Mouse (Mus musculus): ENCODE measurements around the gene Ctsk. TPM values are rescaled to one million over a fixed set of nuclear protein-coding genes. Genes with fewer than 3 reads are reported as not detected.

Gene Ctsk
- total and polyA plus RNA-seq, 2 experiments from 2014 or later, result 3.6 to 7.7 TPM

DNA sequence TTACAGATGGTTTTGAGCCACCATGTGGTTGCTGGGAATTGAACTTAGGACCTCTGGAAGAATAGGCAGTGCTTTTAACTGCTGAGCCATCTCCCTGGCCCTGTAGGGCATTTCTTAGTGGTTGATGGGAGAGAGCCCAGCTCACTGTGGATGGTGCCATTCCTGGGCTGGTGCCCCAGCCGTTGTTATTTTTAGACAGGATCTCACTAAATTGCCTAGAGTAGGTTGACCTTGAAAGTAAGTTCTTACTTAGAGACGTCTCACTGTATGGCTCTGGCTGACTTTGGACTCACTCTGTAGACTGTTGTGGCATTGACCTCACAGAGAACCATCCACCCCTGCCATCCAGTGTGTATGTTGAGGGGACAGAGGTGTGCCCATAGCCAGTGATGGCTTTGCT, 827 bp upstream of the Ctsk start:
- ATAC-seq (ENCODE audit: low FRiP score), result no peak
- Histone ChIP-seq H3K27me3 (ENCODE audit: insufficient read depth, low read length) (no peaks in the 10 kb centered on the region), H3K4me1 (ENCODE audit: insufficient read depth, low read length) (no peaks in the 10 kb centered on the region), H3K4me3 (ENCODE audit: low read depth, low read length) (no peak overlapping the region), H3K4me2 (ENCODE audit: low read depth, low read length, poor library complexity, severe bottlenecking) (no peak overlapping the region), H3K27ac (ENCODE audit: low read depth, low read length) (no peak overlapping the region), H3K36me3 (ENCODE audit: insufficient read depth, low read length) (peaks cover 23% of the 10 kb centered on the region), H3K9me3 (ENCODE audit: low read length) (no peaks in the 10 kb centered on the region), H3K9ac (replicated peaks; ENCODE audit: low read length, poor library complexity, severe bottlenecking) (no peak overlapping the region)
- no peak for DNase-seq (ENCODE audit: low spot score)
- TF ChIP-seq CTCF (IDR thresholded peaks at IDR 0.05), result no peak
- WGBS, result 94% methylated on average over 2 of the region's 2 CpGs

DNA sequence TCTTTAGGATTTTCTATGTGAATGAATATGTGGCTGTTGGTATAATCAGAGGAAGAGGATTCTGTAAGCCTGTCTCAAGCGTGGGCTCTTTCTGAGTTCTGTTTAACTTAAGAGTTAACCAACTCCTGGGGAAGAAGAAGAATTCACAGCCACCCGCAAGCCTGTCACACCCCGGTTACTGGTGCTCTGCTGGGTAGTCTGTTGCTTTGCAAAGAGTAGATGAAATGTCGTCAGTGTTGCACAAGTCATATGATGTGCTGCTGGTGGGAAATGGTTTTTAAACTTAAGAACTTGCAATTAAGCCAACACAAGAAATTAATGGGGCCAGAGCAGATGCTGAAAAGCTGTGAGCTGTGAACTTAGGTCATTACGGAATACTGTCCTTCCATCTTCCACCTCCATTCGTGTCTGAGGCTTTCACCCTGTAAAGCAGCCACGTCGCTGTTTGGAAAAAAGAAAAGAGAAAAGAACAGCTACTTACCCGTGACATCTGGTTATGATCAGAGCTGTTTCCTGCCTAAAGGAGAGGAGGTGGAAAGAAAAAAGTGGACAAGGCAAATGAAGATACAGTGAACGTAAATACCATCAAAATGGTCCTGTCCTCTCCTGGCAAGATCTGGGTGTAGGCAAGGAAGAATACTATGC, 562 bp downstream of the Ctsk start:
- H3K27ac ChIP-seq (ENCODE audit: low read depth, low read length), result no peak overlapping the region
- H3K9me3 ChIP-seq (ENCODE audit: low read length), result no peaks in the 10 kb centered on the region
- H3K4me1 ChIP-seq (ENCODE audit: insufficient read depth, low read length), result no peaks in the 10 kb centered on the region
- ATAC-seq (ENCODE audit: low FRiP score) (no peak), DNase-seq (ENCODE audit: low spot score) (no peak)
- peaks cover 10% of the 10 kb centered on the region for H3K36me3 ChIP-seq (ENCODE audit: insufficient read depth, low read length)
- H3K27me3 ChIP-seq (ENCODE audit: insufficient read depth, low read length), result no peaks in the 10 kb centered on the region
- H3K4me3 ChIP-seq (ENCODE audit: low read depth, low read length), result no peak overlapping the region
- H3K4me2 ChIP-seq (ENCODE audit: low read depth, low read length, poor library complexity, severe bottlenecking), result no peak overlapping the region
- WGBS, result 76% methylated on average over 10 of the region's 10 CpGs
- H3K9ac ChIP-seq (replicated peaks; ENCODE audit: low read length, poor library complexity, severe bottlenecking), result no peak overlapping the region
- no peak for TF ChIP-seq CTCF (IDR thresholded peaks at IDR 0.05)

DNA sequence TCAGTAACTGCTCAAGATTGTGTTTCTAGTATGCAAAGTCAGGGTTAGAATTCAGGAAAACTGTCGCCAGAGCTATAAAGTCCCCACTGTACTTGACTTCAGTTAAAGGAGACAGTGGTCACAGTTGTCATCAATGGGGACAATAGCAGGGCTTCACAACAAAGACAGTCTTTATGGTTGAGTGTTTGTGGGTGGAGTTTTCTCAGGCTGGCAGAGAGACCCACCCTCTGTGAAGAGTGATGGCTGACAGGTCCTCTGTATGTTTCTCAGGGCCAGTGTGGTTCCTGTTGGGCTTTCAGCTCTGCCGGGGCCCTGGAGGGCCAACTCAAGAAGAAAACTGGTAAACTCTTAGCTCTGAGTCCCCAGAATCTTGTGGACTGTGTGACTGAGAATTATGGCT, 3.3 kb downstream of the Ctsk start:
- WGBS, result 54% methylated on average over 2 of the region's 2 CpGs
- no peak overlapping the region for H3K4me2 ChIP-seq (ENCODE audit: low read depth, low read length, poor library complexity, severe bottlenecking)
- H3K4me3 ChIP-seq (ENCODE audit: low read depth, low read length), result no peak overlapping the region
- no peaks in the 10 kb centered on the region for H3K36me3 ChIP-seq (ENCODE audit: insufficient read depth, low read length)
- TF ChIP-seq CTCF (IDR thresholded peaks at IDR 0.05), result no peak
- no peaks in the 10 kb centered on the region for H3K27me3 ChIP-seq (ENCODE audit: insufficient read depth, low read length)
- H3K27ac ChIP-seq (ENCODE audit: low read depth, low read length), result no peak overlapping the region
- no peaks in the 10 kb centered on the region for H3K9me3 ChIP-seq (ENCODE audit: low read length)
- H3K9ac ChIP-seq (replicated peaks; ENCODE audit: low read length, poor library complexity, severe bottlenecking), result no peak overlapping the region
- no peak for ATAC-seq (ENCODE audit: low FRiP score)
- H3K4me1 ChIP-seq (ENCODE audit: insufficient read depth, low read length), result no peaks in the 10 kb centered on the region
- DNase-seq (ENCODE audit: low spot score), result no peak

DNA sequence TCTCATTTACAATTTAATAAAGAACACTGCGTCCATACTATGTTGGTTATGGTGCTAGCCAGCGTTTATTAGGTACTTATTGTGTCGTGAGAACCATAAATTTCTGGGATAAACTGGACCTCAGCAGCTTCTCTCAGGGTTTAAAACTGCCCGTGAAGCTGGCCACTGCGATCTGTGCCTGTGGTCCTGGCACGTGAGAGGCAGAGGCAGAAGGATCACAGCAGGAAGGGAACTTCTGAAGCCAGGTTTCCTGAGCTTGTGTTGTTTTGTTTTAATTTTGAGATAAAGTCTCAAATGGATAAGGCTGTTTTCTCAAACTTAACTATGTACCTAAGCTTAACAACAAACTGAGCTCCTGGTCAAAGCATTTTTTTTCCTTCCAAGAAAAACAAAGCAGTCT, 10.3 kb downstream of the Ctsk start:
- H3K4me3 ChIP-seq (ENCODE audit: low read depth, low read length), result no peak overlapping the region
- DNase-seq (ENCODE audit: low spot score), result peak; percentile 33

DNA sequence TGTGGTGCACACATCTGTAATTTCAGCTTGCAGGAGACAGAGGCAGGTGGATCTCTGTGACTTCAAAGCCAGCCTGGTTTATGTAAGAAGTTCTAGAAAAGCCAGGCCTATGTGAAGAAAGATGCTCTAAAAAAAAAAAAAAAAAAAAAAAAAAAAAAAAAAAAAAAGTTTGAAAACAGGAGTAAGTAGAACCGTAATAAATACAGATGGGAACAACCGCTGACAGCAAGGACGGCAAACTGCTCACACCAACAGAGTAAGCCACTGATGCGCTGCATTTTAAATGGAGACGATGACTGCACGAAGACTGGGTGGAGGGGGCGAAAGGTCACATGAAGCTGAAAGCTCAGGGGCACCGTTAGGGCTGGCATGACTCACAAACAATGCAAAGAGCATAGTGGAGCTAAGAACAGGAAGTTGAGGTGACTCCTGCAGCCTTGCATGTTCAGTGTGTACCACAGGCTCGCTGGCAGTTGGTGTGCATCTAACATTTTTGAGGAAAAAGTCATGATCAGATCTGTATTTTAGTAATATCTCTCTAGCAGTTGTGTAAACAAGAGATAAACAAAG, 12.6 kb downstream of the Ctsk start:
- H3K4me1 ChIP-seq (ENCODE audit: insufficient read depth, low read length), result no peaks in the 10 kb centered on the region
- peaks cover 6% of the 10 kb centered on the region; the same call in 1 of the 2 replicates for H3K36me3 ChIP-seq (ENCODE audit: insufficient read depth, low read length)
- 72% methylated on average over 9 of the region's 9 CpGs for WGBS
- no peak overlapping the region for H3K27ac ChIP-seq (ENCODE audit: low read depth, low read length)
- no peak overlapping the region for H3K9ac ChIP-seq (replicated peaks; ENCODE audit: low read length, poor library complexity, severe bottlenecking)
- no peaks in the 10 kb centered on the region for H3K9me3 ChIP-seq (ENCODE audit: low read length)
- H3K4me2 ChIP-seq (ENCODE audit: low read depth, low read length, poor library complexity, severe bottlenecking), result no peak overlapping the region
- ATAC-seq (ENCODE audit: low FRiP score), result no peak
- H3K4me3 ChIP-seq (ENCODE audit: low read depth, low read length), result no peak overlapping the region
- TF ChIP-seq CTCF (IDR thresholded peaks at IDR 0.05), result no peak
- H3K27me3 ChIP-seq (ENCODE audit: insufficient read depth, low read length), result no peaks in the 10 kb centered on the region
- DNase-seq (ENCODE audit: low spot score), result no peak

More for the DNA sequence above, 10.3 kb downstream of the Ctsk start:
- Histone ChIP-seq H3K36me3 (ENCODE audit: insufficient read depth, low read length) (peaks cover 6% of the 10 kb centered on the region; the same call in 1 of the 2 replicates), H3K4me1 (ENCODE audit: insufficient read depth, low read length) (no peaks in the 10 kb centered on the region), H3K27ac (ENCODE audit: low read depth, low read length) (no peak overlapping the region), H3K9me3 (ENCODE audit: low read length) (no peaks in the 10 kb centered on the region), H3K9ac (replicated peaks; ENCODE audit: low read length, poor library complexity, severe bottlenecking) (no peak overlapping the region), H3K4me2 (ENCODE audit: low read depth, low read length, poor library complexity, severe bottlenecking) (no peak overlapping the region), H3K27me3 (ENCODE audit: insufficient read depth, low read length) (no peaks in the 10 kb centered on the region)
- no peak for TF ChIP-seq CTCF (IDR thresholded peaks at IDR 0.05)
- ATAC-seq (ENCODE audit: low FRiP score), result no peak
- WGBS, result 76% methylated on average over 6 of the region's 6 CpGs

DNA sequence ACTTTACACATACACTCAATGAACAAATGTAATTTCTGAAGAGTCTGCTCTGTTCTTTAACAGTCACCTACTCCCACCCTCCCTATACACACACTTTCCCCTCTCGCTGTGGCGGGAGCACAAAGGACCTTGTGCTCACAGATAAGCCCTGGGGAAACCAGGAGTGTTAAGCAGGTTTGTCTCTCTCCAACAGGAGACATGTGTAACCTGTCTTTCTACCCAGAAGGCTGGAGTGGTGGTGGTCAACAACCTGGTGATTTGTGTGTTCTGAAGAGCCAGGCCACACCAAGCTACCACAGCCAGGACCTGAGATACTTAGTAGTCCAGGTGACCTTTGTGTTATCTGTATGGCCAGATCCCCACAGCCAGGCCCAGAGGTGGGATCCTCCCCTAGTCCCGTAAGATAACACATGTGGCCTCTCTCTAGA, 17.6 kb downstream of the Ctsk start:
- no peaks in the 10 kb centered on the region for H3K4me1 ChIP-seq (ENCODE audit: insufficient read depth, low read length)
- no peak overlapping the region for H3K9ac ChIP-seq (replicated peaks; ENCODE audit: low read length, poor library complexity, severe bottlenecking)
- no peak for ATAC-seq (ENCODE audit: low FRiP score)
- TF ChIP-seq CTCF (IDR thresholded peaks at IDR 0.05), result no peak
- 93% methylated on average over 3 of the region's 3 CpGs for WGBS
- H3K4me2 ChIP-seq (ENCODE audit: low read depth, low read length, poor library complexity, severe bottlenecking), result no peak overlapping the region
- no peak for DNase-seq (ENCODE audit: low spot score)
- no peaks in the 10 kb centered on the region for H3K36me3 ChIP-seq (ENCODE audit: insufficient read depth, low read length)
- H3K9me3 ChIP-seq (ENCODE audit: low read length), result no peaks in the 10 kb centered on the region
- no peak overlapping the region for H3K4me3 ChIP-seq (ENCODE audit: low read depth, low read length)
- no peak overlapping the region for H3K27ac ChIP-seq (ENCODE audit: low read depth, low read length)
- H3K27me3 ChIP-seq (ENCODE audit: insufficient read depth, low read length), result no peaks in the 10 kb centered on the region

Data from midbrain, postnatal 0 days (tissue).